Mouse (Mus musculus): Measurements from ENCODE around the gene Gnb3. TPM values are rescaled to one million over a fixed set of nuclear protein-coding genes. Genes with fewer than 3 reads are reported as not detected.
A peak's percentile ranks its signal among the peaks of the same experiment; 100 is the strongest.

Gnb3 gene
- total and polyA plus RNA-seq, 2 experiments from 2014 or later: 0.68 to 2.2 TPM

- Histone ChIP-seq H3K4me1 (ENCODE audit: insufficient read depth, low read length) (no peaks in the 10 kb centered on the region), H3K27me3 (ENCODE audit: insufficient read depth, low read length) (no peaks in the 10 kb centered on the region), H3K36me3 (ENCODE audit: insufficient read depth, low read length) (no peaks in the 10 kb centered on the region), H3K4me2 (ENCODE audit: low read depth, low read length) (no peak overlapping the region), H3K27ac (no peak overlapping the region), H3K9ac (replicated peaks; ENCODE audit: low read length) (no peak overlapping the region), H3K4me3 (ENCODE audit: low read length) (no peak overlapping the region), H3K9me3 (ENCODE audit: low read length) (no peaks in the 10 kb centered on the region)
- ATAC-seq (no peak), DNase-seq (ENCODE audit: low spot score) (no peak)
- WGBS: 65% methylated on average over 4 of the region's 4 CpGs
- no peak for TF ChIP-seq CTCF (IDR thresholded peaks at IDR 0.05; ENCODE audit: low read depth)
Measured at GRCm38 (mm10) chr6:124790121-124790520, 50.0 kb downstream of the Gnb3 start.

GRCm38 (mm10) chr6:124789519-124789918 is 50.6 kb downstream of the Gnb3 start:
- 61% methylated on average over 4 of the region's 4 CpGs for WGBS
- H3K9me3 ChIP-seq (ENCODE audit: low read length): no peaks in the 10 kb centered on the region
- H3K4me3 ChIP-seq (ENCODE audit: low read length): no peak overlapping the region
- no peak for TF ChIP-seq CTCF (IDR thresholded peaks at IDR 0.05; ENCODE audit: low read depth)
- H3K27ac ChIP-seq: no peak overlapping the region; the same call in 1 of the 2 replicates
- H3K4me1 ChIP-seq (ENCODE audit: insufficient read depth, low read length): no peaks in the 10 kb centered on the region
- no peaks in the 10 kb centered on the region for H3K36me3 ChIP-seq (ENCODE audit: insufficient read depth, low read length)
- no peaks in the 10 kb centered on the region for H3K27me3 ChIP-seq (ENCODE audit: insufficient read depth, low read length)
- no peak overlapping the region for H3K9ac ChIP-seq (replicated peaks; ENCODE audit: low read length)
- DNase-seq (ENCODE audit: low spot score): peak; percentile 58
- ATAC-seq: 0 out of 2 replicates have a peak, but pooled peaks have one; percentile 66
- H3K4me2 ChIP-seq (ENCODE audit: low read depth, low read length): no peak overlapping the region

- 75% methylated on average over 10 of the region's 10 CpGs for WGBS
- Histone ChIP-seq H3K9ac (replicated peaks; ENCODE audit: low read length) (no peak overlapping the region), H3K9me3 (ENCODE audit: low read length) (no peaks in the 10 kb centered on the region), H3K4me1 (ENCODE audit: insufficient read depth, low read length) (no peaks in the 10 kb centered on the region), H3K36me3 (ENCODE audit: insufficient read depth, low read length) (no peaks in the 10 kb centered on the region), H3K27ac (no peak overlapping the region), H3K4me2 (ENCODE audit: low read depth, low read length) (no peak overlapping the region), H3K4me3 (ENCODE audit: low read length) (no peak overlapping the region), H3K27me3 (ENCODE audit: insufficient read depth, low read length) (no peaks in the 10 kb centered on the region)
- no peak for ATAC-seq
- no peak for DNase-seq (ENCODE audit: low spot score)
- TF ChIP-seq CTCF (IDR thresholded peaks at IDR 0.05; ENCODE audit: low read depth): no peak
Measured at GRCm38 (mm10) chr6:124787722-124788121, 52.4 kb downstream of the Gnb3 start.

- H3K9me3 ChIP-seq (ENCODE audit: low read length): no peaks in the 10 kb centered on the region
- H3K36me3 ChIP-seq (ENCODE audit: insufficient read depth, low read length): no peaks in the 10 kb centered on the region
- WGBS: 38% methylated on average over 8 of the region's 8 CpGs
- H3K27me3 ChIP-seq (ENCODE audit: insufficient read depth, low read length): no peaks in the 10 kb centered on the region
- no peak overlapping the region for H3K4me2 ChIP-seq (ENCODE audit: low read depth, low read length)
- no peak for TF ChIP-seq CTCF (IDR thresholded peaks at IDR 0.05; ENCODE audit: low read depth)
- DNase-seq (ENCODE audit: low spot score) (no peak), ATAC-seq (no peak)
- no peaks in the 10 kb centered on the region for H3K4me1 ChIP-seq (ENCODE audit: insufficient read depth, low read length)
- no peak overlapping the region for H3K9ac ChIP-seq (replicated peaks; ENCODE audit: low read length)
- no peak overlapping the region for H3K27ac ChIP-seq
- H3K4me3 ChIP-seq (ENCODE audit: low read length): no peak overlapping the region
Measured at GRCm38 (mm10) chr6:124786756-124787420, 53.2 kb downstream of the Gnb3 start.

Other genes starting within 250 kb of the Gnb3 start
- not detected in 2 replicates for gene C1s2, start 204.2 kb downstream of the Gnb3 start, total RNA-seq (2014; rRNA removed)
- gene C1s2, start 204.2 kb downstream of the Gnb3 start, polyA plus RNA-seq (2015; fragmentation: Nextera tagmentation; extraction: Ambion mirVana): 0.13 and 0.18 TPM in 2 replicates
- 32.0 and 48.5 TPM in 2 replicates for gene Lpcat3, start 177.2 kb downstream of the Gnb3 start, total RNA-seq (2014; rRNA removed)
- gene Lpcat3, start 177.2 kb downstream of the Gnb3 start, polyA plus RNA-seq (2015; fragmentation: Nextera tagmentation; extraction: Ambion mirVana): 49.5 and 53.3 TPM in 2 replicates
- gene Emg1, start 128.1 kb downstream of the Gnb3 start, total RNA-seq (2014; rRNA removed): 75.8 and 102 TPM in 2 replicates
- 100 and 102 TPM in 2 replicates for gene Emg1, start 128.1 kb downstream of the Gnb3 start, polyA plus RNA-seq (2015; fragmentation: Nextera tagmentation; extraction: Ambion mirVana)
- 218 and 223 TPM in 2 replicates for gene Phb2, start 127.9 kb downstream of the Gnb3 start, total RNA-seq (2014; rRNA removed)
- 267 and 270 TPM in 2 replicates for gene Phb2, start 127.9 kb downstream of the Gnb3 start, polyA plus RNA-seq (2015; fragmentation: Nextera tagmentation; extraction: Ambion mirVana)
- 3.8 and 3.9 TPM in 2 replicates for gene Ptpn6, start 101.6 kb downstream of the Gnb3 start, total RNA-seq (2014; rRNA removed)
- 4.3 and 4.8 TPM in 2 replicates for gene Ptpn6, start 101.6 kb downstream of the Gnb3 start, polyA plus RNA-seq (2015; fragmentation: Nextera tagmentation; extraction: Ambion mirVana)
- gene Grcc10, start 98.9 kb downstream of the Gnb3 start, total RNA-seq (2014; rRNA removed): 212 and 236 TPM in 2 replicates
- 643 and 649 TPM in 2 replicates for gene Grcc10, start 98.9 kb downstream of the Gnb3 start, polyA plus RNA-seq (2015; fragmentation: Nextera tagmentation; extraction: Ambion mirVana)
- 0.26 TPM in 1 of 2 replicates, not detected in the other for gene Gm45234, start 84.3 kb downstream of the Gnb3 start, total RNA-seq (2014; rRNA removed)
- not detected in 2 replicates for gene Gm45234, start 84.3 kb downstream of the Gnb3 start, polyA plus RNA-seq (2015; fragmentation: Nextera tagmentation; extraction: Ambion mirVana)
- gene Atn1, start 83.8 kb downstream of the Gnb3 start, total RNA-seq (2014; rRNA removed): 19.1 and 23.7 TPM in 2 replicates
- 19.9 and 21.3 TPM in 2 replicates for gene Atn1, start 83.8 kb downstream of the Gnb3 start, polyA plus RNA-seq (2015; fragmentation: Nextera tagmentation; extraction: Ambion mirVana)
- 281 and 357 TPM in 2 replicates for gene Eno2, start 70.6 kb downstream of the Gnb3 start, total RNA-seq (2014; rRNA removed)
- 213 and 216 TPM in 2 replicates for gene Eno2, start 70.6 kb downstream of the Gnb3 start, polyA plus RNA-seq (2015; fragmentation: Nextera tagmentation; extraction: Ambion mirVana)
- gene Lrrc23, start 60.5 kb downstream of the Gnb3 start, total RNA-seq (2014; rRNA removed): 6.7 and 9.2 TPM in 2 replicates
- gene Lrrc23, start 60.5 kb downstream of the Gnb3 start, polyA plus RNA-seq (2015; fragmentation: Nextera tagmentation; extraction: Ambion mirVana): 5.4 and 8.7 TPM in 2 replicates
- 7.3 and 8.7 TPM in 2 replicates for gene Spsb2, start 31.6 kb downstream of the Gnb3 start, total RNA-seq (2014; rRNA removed)
- 9.6 and 9.8 TPM in 2 replicates for gene Spsb2, start 31.6 kb downstream of the Gnb3 start, polyA plus RNA-seq (2015; fragmentation: Nextera tagmentation; extraction: Ambion mirVana)
- 506 and 525 TPM in 2 replicates for gene Tpi1, start 26.0 kb downstream of the Gnb3 start, total RNA-seq (2014; rRNA removed)
- gene Tpi1, start 26.0 kb downstream of the Gnb3 start, polyA plus RNA-seq (2015; fragmentation: Nextera tagmentation; extraction: Ambion mirVana): 515 and 534 TPM in 2 replicates
- gene Usp5, start 10.8 kb downstream of the Gnb3 start, total RNA-seq (2014; rRNA removed): 222 and 233 TPM in 2 replicates
- 182 and 189 TPM in 2 replicates for gene Usp5, start 10.8 kb downstream of the Gnb3 start, polyA plus RNA-seq (2015; fragmentation: Nextera tagmentation; extraction: Ambion mirVana)
- 34.7 and 39.9 TPM in 2 replicates for gene Cdca3, start 10.7 kb downstream of the Gnb3 start, total RNA-seq (2014; rRNA removed)
- 40.9 and 47.3 TPM in 2 replicates for gene Cdca3, start 10.7 kb downstream of the Gnb3 start, polyA plus RNA-seq (2015; fragmentation: Nextera tagmentation; extraction: Ambion mirVana)
- gene P3h3, start 17.5 kb upstream of the Gnb3 start, total RNA-seq (2014; rRNA removed): 71.3 and 79.5 TPM in 2 replicates
- gene P3h3, start 17.5 kb upstream of the Gnb3 start, polyA plus RNA-seq (2015; fragmentation: Nextera tagmentation; extraction: Ambion mirVana): 11.3 and 12.0 TPM in 2 replicates
- gene Gpr162, start 23.7 kb upstream of the Gnb3 start, total RNA-seq (2014; rRNA removed): 193 and 194 TPM in 2 replicates
- gene Gpr162, start 23.7 kb upstream of the Gnb3 start, polyA plus RNA-seq (2015; fragmentation: Nextera tagmentation; extraction: Ambion mirVana): 30.1 and 31.9 TPM in 2 replicates
- gene Cd4, start 47.9 kb upstream of the Gnb3 start, total RNA-seq (2014; rRNA removed): 0.05 TPM in 1 of 2 replicates, not detected in the other
- gene Cd4, start 47.9 kb upstream of the Gnb3 start, polyA plus RNA-seq (2015; fragmentation: Nextera tagmentation; extraction: Ambion mirVana): 0.13 and 0.18 TPM in 2 replicates
- 1.8 and 2.2 TPM in 2 replicates for gene Lag3, start 71.4 kb upstream of the Gnb3 start, total RNA-seq (2014; rRNA removed)
- 3.3 and 3.6 TPM in 2 replicates for gene Lag3, start 71.4 kb upstream of the Gnb3 start, polyA plus RNA-seq (2015; fragmentation: Nextera tagmentation; extraction: Ambion mirVana)
- 913 and 1,024 TPM in 2 replicates for gene Ptms, start 79.8 kb upstream of the Gnb3 start, total RNA-seq (2014; rRNA removed)
- gene Ptms, start 79.8 kb upstream of the Gnb3 start, polyA plus RNA-seq (2015; fragmentation: Nextera tagmentation; extraction: Ambion mirVana): 767 and 773 TPM in 2 replicates
- 639 and 964 TPM in 2 replicates for gene Mlf2, start 91.1 kb upstream of the Gnb3 start, total RNA-seq (2014; rRNA removed)
- 618 and 628 TPM in 2 replicates for gene Mlf2, start 91.1 kb upstream of the Gnb3 start, polyA plus RNA-seq (2015; fragmentation: Nextera tagmentation; extraction: Ambion mirVana)
- 113 and 146 TPM in 2 replicates for gene Cops7a, start 125.3 kb upstream of the Gnb3 start, total RNA-seq (2014; rRNA removed)
- gene Cops7a, start 125.3 kb upstream of the Gnb3 start, polyA plus RNA-seq (2015; fragmentation: Nextera tagmentation; extraction: Ambion mirVana): 97.1 and 101 TPM in 2 replicates
- gene Pianp, start 156.4 kb upstream of the Gnb3 start, total RNA-seq (2014; rRNA removed): 24.1 and 32.9 TPM in 2 replicates
- gene Pianp, start 156.4 kb upstream of the Gnb3 start, polyA plus RNA-seq (2015; fragmentation: Nextera tagmentation; extraction: Ambion mirVana): 58.9 and 65.4 TPM in 2 replicates
- 37.3 and 38.6 TPM in 2 replicates for gene Zfp384, start 168.9 kb upstream of the Gnb3 start, total RNA-seq (2014; rRNA removed)
- 10.3 and 11.6 TPM in 2 replicates for gene Zfp384, start 168.9 kb upstream of the Gnb3 start, polyA plus RNA-seq (2015; fragmentation: Nextera tagmentation; extraction: Ambion mirVana)
- gene Ing4, start 199.5 kb upstream of the Gnb3 start, total RNA-seq (2014; rRNA removed): 60.7 and 78.3 TPM in 2 replicates
- 97.6 and 102 TPM in 2 replicates for gene Ing4, start 199.5 kb upstream of the Gnb3 start, polyA plus RNA-seq (2015; fragmentation: Nextera tagmentation; extraction: Ambion mirVana)
- gene Acrbp, start 209.4 kb upstream of the Gnb3 start, total RNA-seq (2014; rRNA removed): 10.5 and 17.3 TPM in 2 replicates
- gene Acrbp, start 209.4 kb upstream of the Gnb3 start, polyA plus RNA-seq (2015; fragmentation: Nextera tagmentation; extraction: Ambion mirVana): 12.2 and 17.5 TPM in 2 replicates
- 0.75 and 1.8 TPM in 2 replicates for gene Lpar5, start 227.6 kb upstream of the Gnb3 start, total RNA-seq (2014; rRNA removed)
- 0.68 and 0.88 TPM in 2 replicates for gene Lpar5, start 227.6 kb upstream of the Gnb3 start, polyA plus RNA-seq (2015; fragmentation: Nextera tagmentation; extraction: Ambion mirVana)

All from hindbrain, postnatal 0 days (tissue).